Mouse (Mus musculus) 416B (cell line): ENCODE results near the gene Vps37c.

ENCODE experiments used
- DNase-seq: peaks from one replicate; pipeline ENCODE4 v3.0.0; 2011; ENCODE audit warnings: low read depth

Gene Vps37c

GRCm38 (mm10) chr19:10740641-10741440 is 52.3 kb downstream of the Vps37c start:
- DNase-seq, result no peak

GRCm38 (mm10) chr19:10742145-10742544 is 53.6 kb downstream of the Vps37c start:
- DNase-seq, result no peak

GRCm38 (mm10) chr19:10742565-10742964 is 54.0 kb downstream of the Vps37c start:
- DNase-seq, result no peak

- DNase-seq, result no peak
These were observed 58.6 kb downstream of the Vps37c start for GRCm38 (mm10) chr19:10747182-10747581.

GRCm38 (mm10) chr19:10747718-10748117 is 59.2 kb downstream of the Vps37c start:
- peak; percentile 37 for DNase-seq

GRCm38 (mm10) chr19:10748401-10749102 is 60.0 kb downstream of the Vps37c start:
- DNase-seq, result no peak

GRCm38 (mm10) chr19:10749295-10749694 is 60.8 kb downstream of the Vps37c start:
- no peak for DNase-seq

GRCm38 (mm10) chr19:10750161-10750560 is 61.6 kb downstream of the Vps37c start:
- DNase-seq, result no peak

- DNase-seq, result no peak
These were observed 63.1 kb downstream of the Vps37c start for GRCm38 (mm10) chr19:10751607-10752006.

- DNase-seq, result no peak
These were observed 63.6 kb downstream of the Vps37c start for GRCm38 (mm10) chr19:10752106-10752505.

GRCm38 (mm10) chr19:10752646-10753045 is 64.1 kb downstream of the Vps37c start:
- no peak for DNase-seq

- no peak for DNase-seq
These were observed 68.6 kb downstream of the Vps37c start for GRCm38 (mm10) chr19:10757125-10757524.

- DNase-seq, result no peak
These were observed 69.0 kb downstream of the Vps37c start for GRCm38 (mm10) chr19:10757526-10757925.

GRCm38 (mm10) chr19:10758708-10759107 is 70.2 kb downstream of the Vps37c start:
- no peak for DNase-seq

- no peak for DNase-seq
These were observed 71.0 kb downstream of the Vps37c start for GRCm38 (mm10) chr19:10759525-10759924.

- no peak for DNase-seq
These were observed 71.7 kb downstream of the Vps37c start for GRCm38 (mm10) chr19:10759983-10760831.

- no peak for DNase-seq
These were observed 73.4 kb downstream of the Vps37c start for GRCm38 (mm10) chr19:10761794-10762415.

- DNase-seq, result no peak
These were observed 73.9 kb downstream of the Vps37c start for GRCm38 (mm10) chr19:10762468-10762867.

GRCm38 (mm10) chr19:10763381-10764031 is 75.0 kb downstream of the Vps37c start:
- DNase-seq, result no peak
